Mouse (Mus musculus) gastrocnemius, adult 2 months (tissue): ENCODE results near the gene Myo10. TPM values are rescaled to one million over a fixed set of nuclear protein-coding genes. Genes with fewer than 3 reads are reported as not detected.

Source experiments
- DNase-seq: peaks from one replicate; pipeline ENCODE4 v3.0.0; 2022
- H3K27ac ChIP-seq: fragments of 200-600 bp; 2 replicates; pipeline ENCODE4 v1.8.1; 2022; ENCODE audit warnings: mild to moderate bottlenecking
- H3K4me3 ChIP-seq: fragments of 200-600 bp; 2 replicates; pipeline ENCODE4 v1.8.1; 2022; ENCODE audit warnings: mild to moderate bottlenecking, moderate library complexity
- CTCF ChIP-seq: fragments of 200-600 bp; IDR thresholded peaks from 2 replicates; pipeline ENCODE4 v1.8.1; 2022; ENCODE audit warnings: antibody characterized with exemption, mild to moderate bottlenecking, moderate library complexity
- intact Hi-C: fragments of 180-260 bp; cut with DNase I; formaldehyde crosslinking; loops from one replicate; pipeline ENCODE4 v1.15.1; 2025
- total RNA-seq, 2 experiments: library from RNA; stranded (reverse); gene quantifications; 2 replicates each; pipeline ENCODE4 v1.2.3; 2021

The Myo10 gene
- total RNA-seq, 2 experiments from 2014 or later, result 56.1 to 62.0 TPM

- no peak overlapping the region for H3K4me3 ChIP-seq
- no peak for TF ChIP-seq CTCF
- DNase-seq, result no peak
- intact Hi-C loops, result no loop called here
- no peak overlapping the region for H3K27ac ChIP-seq
These were observed 133.2 kb downstream of the Myo10 start for GRCm38 (mm10) chr15:25755536-25755935.

GRCm38 (mm10) chr15:25756072-25756471, 133.7 kb downstream of the Myo10 start:
- intact Hi-C loops, result no loop called here
- H3K27ac ChIP-seq, result no peak overlapping the region
- no peak overlapping the region for H3K4me3 ChIP-seq
- DNase-seq, result no peak
- TF ChIP-seq CTCF, result no peak

GRCm38 (mm10) chr15:25758037-25758436, 135.7 kb downstream of the Myo10 start:
- Histone ChIP-seq H3K4me3 (no peak overlapping the region), H3K27ac (no peak overlapping the region)
- DNase-seq, result no peak
- no peak for TF ChIP-seq CTCF
- intact Hi-C loops, result no loop called here

- intact Hi-C loops, result no loop called here
- no peak for DNase-seq
These were observed 136.3 kb downstream of the Myo10 start for GRCm38 (mm10) chr15:25758500-25759086.

GRCm38 (mm10) chr15:25760304-25760703, 138.0 kb downstream of the Myo10 start:
- H3K4me3 ChIP-seq, result no peak overlapping the region
- intact Hi-C loops, result no loop called here
- no peak for DNase-seq
- no peak for TF ChIP-seq CTCF
- no peak overlapping the region for H3K27ac ChIP-seq

More at GRCm38 (mm10) chr15:25758500-25759086, 136.3 kb downstream of the Myo10 start:
- Histone ChIP-seq H3K27ac (no peak overlapping the region), H3K4me3 (no peak overlapping the region)
- TF ChIP-seq CTCF, result no peak

- Histone ChIP-seq H3K27ac (no peak overlapping the region), H3K4me3 (no peak overlapping the region)
- intact Hi-C loops, result no loop called here
- no peak for TF ChIP-seq CTCF
- DNase-seq, result no peak
These were observed 138.7 kb downstream of the Myo10 start for GRCm38 (mm10) chr15:25761049-25761448.

GRCm38 (mm10) chr15:25761800-25762211, 139.5 kb downstream of the Myo10 start:
- no peak for DNase-seq
- Histone ChIP-seq H3K4me3 (no peak overlapping the region), H3K27ac (peak overlapping the region; percentile 59)
- intact Hi-C loops, result no loop called here
- no peak for TF ChIP-seq CTCF

- Histone ChIP-seq H3K4me3 (no peak overlapping the region), H3K27ac (peak overlapping the region; percentile 74)
- DNase-seq, result peak; percentile 85
- no peak for TF ChIP-seq CTCF
- intact Hi-C loops, result no loop called here
These were observed 140.0 kb downstream of the Myo10 start for GRCm38 (mm10) chr15:25762306-25762705.

- DNase-seq, result no peak
- Histone ChIP-seq H3K4me3 (no peak overlapping the region), H3K27ac (peak overlapping the region; percentile 74; the same call in 1 of the 2 replicates)
- no peak for TF ChIP-seq CTCF
- intact Hi-C loops, result no loop called here
These were observed 140.8 kb downstream of the Myo10 start for GRCm38 (mm10) chr15:25763106-25763505.

- intact Hi-C loops, result no loop called here
- DNase-seq, result no peak
- Histone ChIP-seq H3K27ac (peak overlapping the region; percentile 63), H3K4me3 (no peak overlapping the region)
- TF ChIP-seq CTCF, result no peak
These were observed 142.5 kb downstream of the Myo10 start for GRCm38 (mm10) chr15:25764653-25765352.

GRCm38 (mm10) chr15:25767777-25768176, 145.5 kb downstream of the Myo10 start:
- no peak for DNase-seq
- Histone ChIP-seq H3K4me3 (no peak overlapping the region), H3K27ac (peak overlapping the region; percentile 78)
- no peak for TF ChIP-seq CTCF
- intact Hi-C loops, result no loop called here

GRCm38 (mm10) chr15:25769524-25770255, 147.4 kb downstream of the Myo10 start:
- no peak for TF ChIP-seq CTCF
- intact Hi-C loops, result no loop called here
- no peak for DNase-seq
- Histone ChIP-seq H3K4me3 (no peak overlapping the region), H3K27ac (peak overlapping the region; percentile 78)

- no peak for TF ChIP-seq CTCF
- no peak for DNase-seq
- H3K27ac ChIP-seq, result no peak overlapping the region
- H3K4me3 ChIP-seq, result no peak overlapping the region
- intact Hi-C loops, result no loop called here
These were observed 149.5 kb downstream of the Myo10 start for GRCm38 (mm10) chr15:25771782-25772181.
